Mouse (Mus musculus): ENCODE measurements around the gene Akt2.

GRCm38 (mm10) chr7:27569580-27570224 lies 21.6 kb upstream of the Akt2 start:
- no peak for TF ChIP-seq POLR2A (IDR thresholded peaks at IDR 0.05; ENCODE audit: borderline replicate concordance, low read depth, low read length)
- TF ChIP-seq CTCF (IDR thresholded peaks at IDR 0.05; ENCODE audit: low read depth, low read length), result no peak

All from bone marrow macrophage, adult 2 months (primary cell).